Mouse (Mus musculus) erythroid progenitor cell, adult 5-6 weeks (primary cell): ENCODE measurements around the gene Gm2026. TPM values are rescaled to one million over a fixed set of nuclear protein-coding genes. Genes with fewer than 3 reads are reported as not detected.
"Not testable (repeated sequence)": the region's sequence is repeated elsewhere in the genome, so short reads cannot be mapped to it uniquely, and the experiment has no call there.

ENCODE experiments used
- ATAC-seq: replicated peaks from 2 replicates; pipeline ENCODE4 v1.8.0; 2016; ENCODE audit warnings: moderate number of reproducible peaks, mild to moderate bottlenecking, moderate TSS enrichment, inconsistent platforms; ENCODE audit not compliant: poor library complexity, low FRiP score, severe bottlenecking
- total RNA-seq, 2 experiments: library from RNA; stranded (forward) in 1 of 2; stranded (reverse) in 1 of 2; fragments of 150-400 nt in 1 of 2; fragments of 186-747, 209-891 nt in 1 of 2; gene quantifications; 2 replicates each; pipeline versions ENCODE4 v1.2.3 to v1.2.4; 2015 to 2017; ENCODE audit warnings: low replicate concordance in 2 of 2

The Gm2026 gene
- total RNA-seq (2015; ENCODE audit: low replicate concordance) (10.8 TPM in 1 of 2 replicates, not detected in the other), total RNA-seq (2017; ENCODE audit: low replicate concordance) (0.64 and 2.7 TPM in 2 replicates)

DNA sequence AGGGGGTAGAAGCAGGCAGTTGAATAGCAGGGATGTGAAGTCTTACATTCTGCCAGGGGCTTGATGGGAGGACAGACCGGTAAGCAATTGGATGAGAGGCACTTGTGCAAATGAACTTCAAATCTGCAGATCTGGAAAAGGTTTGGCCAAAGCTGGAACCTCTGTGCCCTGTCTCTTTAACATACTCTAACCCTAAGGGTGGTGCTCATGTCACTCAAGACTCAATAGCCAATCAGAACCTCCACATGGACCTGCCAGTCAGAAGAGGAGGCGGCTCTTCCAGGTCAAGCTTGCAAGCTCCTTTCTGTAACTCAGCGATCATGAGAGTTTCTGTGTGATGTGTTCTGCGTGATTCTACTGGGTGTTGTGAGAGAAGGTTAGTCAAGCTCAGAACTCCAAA lies at the start of gene Gm2026:
Gm2026 (plus strand) TSS at position 301 of the 400 bp plus-strand sequence.
- not testable (repeated sequence) for ATAC-seq

DNA sequence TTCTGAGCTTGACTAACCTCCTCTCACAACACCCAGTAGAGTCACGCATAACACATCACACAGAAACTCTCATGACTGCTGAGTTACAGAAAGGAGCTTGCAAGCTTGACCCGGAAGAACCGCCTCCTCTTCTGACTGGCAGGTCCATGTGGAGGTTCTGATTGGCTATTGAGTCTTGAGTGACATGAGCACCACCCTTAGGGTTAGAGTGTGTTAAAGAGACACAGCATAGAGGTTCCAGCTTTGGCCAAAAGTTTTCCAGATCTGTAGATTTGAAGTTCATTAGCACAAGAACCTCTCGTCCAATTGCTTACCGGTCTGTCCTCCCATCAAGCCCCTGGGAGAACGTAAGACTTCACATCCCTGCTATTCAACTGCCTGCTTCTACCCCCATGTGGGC lies 34.1 kb upstream of the Gm2026 start, which contains the start of gene Zfp966:
Zfp966 (minus strand) TSS at position 101 of the 400 bp plus-strand sequence.
- ATAC-seq: not testable (repeated sequence)

Other genes starting within 250 kb of the Gm2026 start
- not detected in 2 replicates for gene Gm2007, start 223.8 kb upstream of the Gm2026 start, total RNA-seq (2015; ENCODE audit: low replicate concordance)
- 0.76 TPM in 1 of 2 replicates, not detected in the other for gene Gm2007, start 223.8 kb upstream of the Gm2026 start, total RNA-seq (2017; ENCODE audit: low replicate concordance)
- not detected in 2 replicates for gene Gm14288, start 164.2 kb upstream of the Gm2026 start, total RNA-seq (2015; ENCODE audit: low replicate concordance)
- gene Gm14288, start 164.2 kb upstream of the Gm2026 start, total RNA-seq (2017; ENCODE audit: low replicate concordance): not detected in 2 replicates
- gene Gm6710, start 96.1 kb upstream of the Gm2026 start, total RNA-seq (2015; ENCODE audit: low replicate concordance): 1.7 and 7.9 TPM in 2 replicates
- gene Gm6710, start 96.1 kb upstream of the Gm2026 start, total RNA-seq (2017; ENCODE audit: low replicate concordance): 5.0 TPM in 1 of 2 replicates, not detected in the other
- 1.7 and 3.2 TPM in 2 replicates for gene Zfp966, start 34.2 kb upstream of the Gm2026 start, total RNA-seq (2015; ENCODE audit: low replicate concordance)
- 2.0 and 3.2 TPM in 2 replicates for gene Zfp966, start 34.2 kb upstream of the Gm2026 start, total RNA-seq (2017; ENCODE audit: low replicate concordance)
- not detected in 2 replicates for gene Gm2004, start 184.5 kb downstream of the Gm2026 start, total RNA-seq (2015; ENCODE audit: low replicate concordance)
- 0.23 TPM in 1 of 2 replicates, not detected in the other for gene Gm2004, start 184.5 kb downstream of the Gm2026 start, total RNA-seq (2017; ENCODE audit: low replicate concordance)